ENCODE assay signal across 7 mouse cellular contexts in genomic region chr3:137918932-137919311, GRCm38 (mm10). TPM values are rescaled to one million over a fixed set of nuclear protein-coding genes. Genes with fewer than 3 reads are reported as not detected.
A peak's percentile ranks its signal among the peaks of the same experiment; 100 is the strongest.
DNase-seq lines count a peak whose midpoint lies in the region; ATAC-seq and TF ChIP-seq lines count a peak whose summit lies in the region.

No protein-coding gene starts in this region.

- peak overlapping the region; percentile 70 for H3K27ac ChIP-seq in lung, embryonic 15.5 days
- peak overlapping the region; percentile 88 for H3K27ac ChIP-seq in limb, embryonic 10.5 days
- no peak overlapping the region for H3K27ac ChIP-seq in neural tube, embryonic 12.5 days

- WGBS in lung, embryonic 15.5 days: 10% methylated on average over 6 of the region's 6 CpGs
- 15% methylated on average over 6 of the region's 6 CpGs for WGBS in limb, embryonic 10.5 days
- 18% methylated on average over 6 of the region's 6 CpGs for WGBS in neural tube, embryonic 12.5 days

- peaks cover 17% of the 10 kb centered on the region for H3K4me1 ChIP-seq in lung, embryonic 15.5 days
- peaks cover 16% of the 10 kb centered on the region for H3K4me1 ChIP-seq in limb, embryonic 10.5 days
- peaks cover 16% of the 10 kb centered on the region for H3K4me1 ChIP-seq in neural tube, embryonic 12.5 days

- TF ChIP-seq CTCF in brain, embryonic 14.5 days (IDR thresholded peaks at IDR 0.05; ENCODE audit: borderline replicate concordance, extremely low read depth, insufficient read depth, insufficient read length): no peak

- peaks cover 19% of the 10 kb centered on the region; the same call in 1 of the 2 replicates for H3K36me3 ChIP-seq in lung, embryonic 15.5 days
- H3K36me3 ChIP-seq in limb, embryonic 10.5 days: peaks cover 23% of the 10 kb centered on the region
- H3K36me3 ChIP-seq in neural tube, embryonic 12.5 days: peaks cover 12% of the 10 kb centered on the region

- peak overlapping the region; percentile 85 for H3K9ac ChIP-seq in lung, embryonic 15.5 days
- peak overlapping the region; percentile 80 for H3K9ac ChIP-seq in neural tube, embryonic 12.5 days

- peak overlapping the region; percentile 97 for H3K4me3 ChIP-seq in lung, embryonic 15.5 days
- peak overlapping the region; percentile 92 for H3K4me3 ChIP-seq in limb, embryonic 10.5 days
- H3K4me3 ChIP-seq in neural tube, embryonic 12.5 days: peak overlapping the region; percentile 90

- peak; percentile 24; the same call in 1 of the 2 replicates for ATAC-seq in lung, embryonic 15.5 days (ENCODE audit: borderline replicate concordance, extremely low read depth, low FRiP score, low TSS enrichment)
- peak; percentile 18; the same call in 1 of the 2 replicates for ATAC-seq in neural tube, embryonic 12.5 days (ENCODE audit: low FRiP score, low read depth)

- H3K9me3 ChIP-seq in lung, embryonic 15.5 days: no peaks in the 10 kb centered on the region
- no peaks in the 10 kb centered on the region for H3K9me3 ChIP-seq in limb, embryonic 10.5 days (replicated peaks)
- no peaks in the 10 kb centered on the region for H3K9me3 ChIP-seq in neural tube, embryonic 12.5 days

- no peak for TF ChIP-seq POLR2A in brain, embryonic 14.5 days (IDR thresholded peaks at IDR 0.05; ENCODE audit: borderline replicate concordance, extremely low read depth, insufficient read depth, insufficient read length, poor library complexity, severe bottlenecking)

- no peaks in the 10 kb centered on the region for H3K27me3 ChIP-seq in lung, embryonic 15.5 days
- no peaks in the 10 kb centered on the region for H3K27me3 ChIP-seq in limb, embryonic 10.5 days (ENCODE audit: low read depth, poor library complexity, severe bottlenecking)
- H3K27me3 ChIP-seq in neural tube, embryonic 12.5 days (replicated peaks): no peaks in the 10 kb centered on the region

- H3K4me2 ChIP-seq in lung, embryonic 15.5 days: peak overlapping the region; percentile 82
- peak overlapping the region; percentile 84 for H3K4me2 ChIP-seq in neural tube, embryonic 12.5 days (replicated peaks)

- no peak for DNase-seq in lung, postnatal 25 days (ENCODE audit: low spot score)
- peak; percentile 38 for DNase-seq in brain, embryonic 14.5 days (ENCODE audit: low read depth)
- peak; percentile 22 to 31 for DNase-seq in frontal cortex, postnatal 10 days (ENCODE audit: low spot score in 2 of 2)
- no peak for DNase-seq in limb, embryonic 10.5 days (ENCODE audit: low spot score)
- DNase-seq in ovary, postnatal 14 days (ENCODE audit: low spot score): no peak

RNA-seq across cellular contexts. Expression of gene Lamtor3, which starts 0.6 kb away (rescaled TPM):
- polyA plus RNA-seq in lung, embryonic 15.5 days (2015; fragmentation: Nextera tagmentation; extraction: Ambion mirVana): 104 and 110 TPM in 2 replicates
- 77.3 and 97.8 TPM in 2 replicates for polyA plus RNA-seq in brain, embryonic 14.5 days (2012; rRNA removed)
- polyA plus RNA-seq in limb, embryonic 10.5 days (2016; fragmentation: Nextera tagmentation; extraction: Ambion mirVana): 84.0 and 87.3 TPM in 2 replicates
- polyA plus RNA-seq in neural tube, embryonic 12.5 days (2016; fragmentation: Nextera tagmentation; extraction: Ambion mirVana): 94.8 and 101 TPM in 2 replicates

RNA-seq across cellular contexts. Expression of gene Dnajb14, which starts 51.4 kb away (rescaled TPM):
- polyA plus RNA-seq in lung, embryonic 15.5 days (2015; fragmentation: Nextera tagmentation; extraction: Ambion mirVana): 10.3 and 10.8 TPM in 2 replicates
- polyA plus RNA-seq in brain, embryonic 14.5 days (2012; rRNA removed): 7.7 and 12.1 TPM in 2 replicates
- polyA plus RNA-seq in limb, embryonic 10.5 days (2016; fragmentation: Nextera tagmentation; extraction: Ambion mirVana): 6.8 TPM in 2 replicates
- 11.0 and 12.6 TPM in 2 replicates for polyA plus RNA-seq in neural tube, embryonic 12.5 days (2016; fragmentation: Nextera tagmentation; extraction: Ambion mirVana)

RNA-seq across cellular contexts. Expression of gene H2afz, which starts 54.6 kb away (rescaled TPM):
- 2,195 and 2,315 TPM in 2 replicates for polyA plus RNA-seq in lung, embryonic 15.5 days (2015; fragmentation: Nextera tagmentation; extraction: Ambion mirVana)
- 786 and 1,264 TPM in 2 replicates for polyA plus RNA-seq in brain, embryonic 14.5 days (2012; rRNA removed)
- 3,221 and 3,431 TPM in 2 replicates for polyA plus RNA-seq in limb, embryonic 10.5 days (2016; fragmentation: Nextera tagmentation; extraction: Ambion mirVana)
- polyA plus RNA-seq in neural tube, embryonic 12.5 days (2016; fragmentation: Nextera tagmentation; extraction: Ambion mirVana): 1,813 and 2,026 TPM in 2 replicates

Comparison
In these comparisons a context has a peak if more than half of its experiments do, and no peak if none do; other contexts are left out.
1. DNase-seq: peak in brain, embryonic 14.5 days (single experiment) and frontal cortex, postnatal 10 days (2 of 2); none in lung, postnatal 25 days (single experiment), limb, embryonic 10.5 days (single experiment) and ovary, postnatal 14 days (single experiment).
2. Peak in every context shown above with its lines, with median percentiles within 50 percentile points of each other: H3K4me3 ChIP-seq.